Mouse (Mus musculus) granulocyte monocyte progenitor cell, adult 5-6 weeks (primary cell): ENCODE measurements around the gene Tor1aip1. TPM values are rescaled to one million over a fixed set of nuclear protein-coding genes. Genes with fewer than 3 reads are reported as not detected.

ENCODE experiments used
- ATAC-seq: replicated peaks from 2 replicates; pipeline ENCODE4 v1.8.0; 2016; ENCODE audit warnings: mild to moderate bottlenecking, moderate TSS enrichment, inconsistent platforms; ENCODE audit not compliant: poor library complexity, severe bottlenecking
- total RNA-seq, 2 experiments: library from RNA; stranded (forward) in 1 of 2; stranded (reverse) in 1 of 2; fragments of 200-712, 200-1000 nt in 1 of 2; fragments of >200 nt in 1 of 2; fragmentation: Nextera tagmentation in 1 of 2; gene quantifications; 2 replicates each; pipeline ENCODE4 v1.2.3; 2014 to 2017

The Tor1aip1 gene
- total RNA-seq, 2 experiments from 2014 or later = 36.9 to 73.8 TPM

DNA sequence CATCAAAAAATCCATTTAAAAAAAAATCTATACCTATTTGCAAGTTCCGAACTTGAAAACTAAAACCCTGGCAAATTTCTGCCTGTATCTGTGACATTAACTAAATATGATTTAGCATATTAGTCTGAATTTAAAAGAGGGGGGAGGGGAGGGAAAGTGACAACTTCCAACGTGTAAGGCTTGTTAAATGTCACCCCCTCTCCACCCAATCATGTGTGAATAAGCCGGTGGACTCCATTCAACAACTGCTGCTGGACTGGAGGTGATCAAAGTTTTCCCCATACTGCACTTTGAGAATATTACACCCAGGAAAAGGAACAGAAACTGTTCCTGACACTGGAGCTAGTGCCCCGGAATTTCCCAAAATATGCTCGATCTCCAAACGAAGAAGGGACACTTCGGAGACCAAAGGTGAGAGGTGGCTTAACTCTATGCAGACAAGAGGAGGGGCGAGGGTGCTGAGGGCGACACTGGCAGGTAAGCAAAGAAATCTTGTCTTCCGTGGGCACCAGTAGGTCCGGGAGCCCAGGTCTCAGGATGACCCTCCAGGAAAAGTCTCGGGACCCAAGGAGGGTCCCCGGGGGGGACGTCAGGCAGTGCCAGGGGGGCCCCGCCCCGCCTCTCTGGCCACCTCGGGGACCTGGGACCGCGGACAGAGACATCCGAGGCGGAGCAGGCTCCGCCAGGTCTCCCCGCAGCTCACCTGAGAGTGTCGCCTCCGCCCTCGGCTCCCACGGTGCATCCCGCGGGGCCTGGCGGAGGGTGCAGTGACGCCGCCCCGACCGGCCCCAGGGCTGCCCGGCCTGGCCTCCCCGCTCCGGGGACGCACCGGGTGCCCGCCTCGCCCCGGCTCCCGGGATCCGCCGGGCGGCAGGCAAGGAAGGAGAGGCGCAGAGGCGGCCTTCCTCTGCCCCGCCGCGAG, 63.9 kb downstream of the Tor1aip1 start:
- ATAC-seq = peak; percentile 13

Other genes starting within 250 kb of the Tor1aip1 start
- gene Qsox1, start 223.6 kb downstream of the Tor1aip1 start, total RNA-seq (2014; fragmentation: Nextera tagmentation) = 15.0 and 20.9 TPM in 2 replicates
- 22.4 and 23.3 TPM in 2 replicates for gene Qsox1, start 223.6 kb downstream of the Tor1aip1 start, total RNA-seq (2017)
- gene Cep350, start 63.2 kb downstream of the Tor1aip1 start, total RNA-seq (2014; fragmentation: Nextera tagmentation) = 81.6 and 84.7 TPM in 2 replicates
- 114 and 142 TPM in 2 replicates for gene Cep350, start 63.2 kb downstream of the Tor1aip1 start, total RNA-seq (2017)
- gene Tor1aip2, start 1.1 kb downstream of the Tor1aip1 start, total RNA-seq (2014; fragmentation: Nextera tagmentation) = 51.8 and 69.8 TPM in 2 replicates
- gene Tor1aip2, start 1.1 kb downstream of the Tor1aip1 start, total RNA-seq (2017) = 50.8 and 52.6 TPM in 2 replicates
- gene Fam163a, start 168.5 kb upstream of the Tor1aip1 start, total RNA-seq (2014; fragmentation: Nextera tagmentation) = not detected in 2 replicates
- not detected in 2 replicates for gene Fam163a, start 168.5 kb upstream of the Tor1aip1 start, total RNA-seq (2017)